Mouse (Mus musculus): ENCODE data around the gene Grin3b. TPM values are rescaled to one million over a fixed set of nuclear protein-coding genes. Genes with fewer than 3 reads are reported as not detected.

The Grin3b gene
- total RNA-seq (2021) = under 1 TPM; 0.13 to 0.27 TPM
- long read RNA-seq = 0 reads

DNA sequence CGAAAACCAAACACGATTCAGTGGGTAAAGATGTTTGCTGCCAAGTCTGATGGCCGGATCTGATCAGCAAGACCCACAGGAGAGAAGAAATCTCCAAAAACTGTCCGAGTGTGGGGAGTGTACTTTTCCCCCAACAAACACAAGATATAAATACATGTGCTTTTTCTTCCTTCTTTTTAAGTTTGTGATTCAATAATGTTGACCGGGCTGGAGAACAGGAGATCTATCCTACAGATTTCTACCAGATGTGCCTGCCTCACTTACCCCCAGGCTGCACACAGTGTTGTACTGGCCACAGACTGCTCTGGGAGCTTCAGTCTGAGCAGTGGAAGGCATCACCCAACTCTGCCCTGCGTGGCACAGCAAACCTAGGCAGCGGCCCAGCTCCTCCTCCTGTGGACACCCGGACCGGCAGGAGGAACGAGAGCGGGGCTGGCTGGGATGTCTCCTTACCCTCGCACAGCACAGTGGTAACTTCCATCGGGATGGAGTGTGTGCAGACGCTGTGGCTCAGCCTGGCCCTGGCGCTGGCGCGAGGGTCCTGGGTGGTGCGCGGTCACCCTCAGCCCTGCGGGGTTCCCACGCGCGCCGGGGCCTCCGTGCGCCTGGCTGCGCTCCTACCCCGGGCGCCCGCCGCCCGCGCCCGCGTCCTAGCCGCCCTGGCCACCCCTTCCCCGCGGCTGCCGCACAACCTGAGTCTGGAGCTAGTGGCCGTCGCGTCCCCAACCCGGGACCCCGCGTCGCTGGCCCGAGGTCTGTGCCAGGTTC is at the start of gene Grin3b:
Gene Grin3b, plus strand, starts transcription at position 301 of the 768 bp plus-strand sequence.
- DNase-seq (ENCODE audit: low spot score in 2 of 2) = no peak

DNA sequence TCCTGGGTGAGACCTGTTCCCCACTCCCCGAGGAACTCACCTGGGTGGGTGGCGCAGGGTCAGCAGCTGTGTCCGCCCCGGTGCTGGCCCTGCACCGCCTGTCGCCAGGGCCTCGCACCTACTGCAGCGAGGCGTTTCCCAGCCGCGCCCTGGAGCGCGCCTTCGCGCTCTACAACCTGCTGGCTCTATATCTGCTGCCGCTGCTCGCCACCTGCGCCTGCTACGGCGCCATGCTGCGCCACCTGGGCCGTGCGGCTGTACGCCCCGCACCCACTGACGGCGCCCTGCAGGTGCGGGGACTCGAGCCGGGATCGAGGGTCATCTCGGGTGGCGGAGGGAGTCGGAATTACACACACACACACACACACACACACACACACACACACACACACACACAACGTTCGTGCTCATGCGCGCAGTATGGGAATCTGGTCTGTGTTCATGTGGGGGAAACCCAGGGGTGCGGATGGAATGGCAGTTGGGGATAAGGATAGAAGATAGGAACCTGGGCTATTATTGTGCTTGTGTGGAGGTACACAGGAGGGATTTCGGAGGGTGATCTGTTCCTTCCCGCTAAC is 49.5 kb upstream of the Grin3b start, which contains the start of gene R3hdm4:
Gene R3hdm4, minus strand, starts transcription at position 251 of the 578 bp plus-strand sequence.
- no peak for DNase-seq (ENCODE audit: low spot score in 2 of 2)

DNA sequence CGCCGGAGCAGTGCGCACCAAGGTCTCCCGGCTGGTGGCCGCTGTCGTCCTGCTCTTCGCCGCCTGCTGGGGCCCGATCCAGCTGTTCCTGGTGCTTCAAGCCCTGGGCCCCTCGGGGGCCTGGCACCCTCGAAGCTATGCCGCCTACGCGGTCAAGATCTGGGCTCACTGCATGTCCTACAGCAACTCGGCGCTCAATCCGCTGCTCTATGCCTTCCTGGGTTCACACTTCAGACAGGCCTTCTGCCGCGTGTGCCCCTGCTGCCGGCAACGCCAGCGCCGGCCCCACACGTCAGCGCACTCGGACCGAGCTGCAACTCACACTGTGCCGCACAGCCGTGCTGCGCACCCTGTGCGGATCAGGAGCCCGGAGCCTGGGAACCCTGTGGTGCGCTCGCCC is 48.9 kb upstream of the Grin3b start:
- no peak for DNase-seq (ENCODE audit: low spot score in 2 of 2)

DNA sequence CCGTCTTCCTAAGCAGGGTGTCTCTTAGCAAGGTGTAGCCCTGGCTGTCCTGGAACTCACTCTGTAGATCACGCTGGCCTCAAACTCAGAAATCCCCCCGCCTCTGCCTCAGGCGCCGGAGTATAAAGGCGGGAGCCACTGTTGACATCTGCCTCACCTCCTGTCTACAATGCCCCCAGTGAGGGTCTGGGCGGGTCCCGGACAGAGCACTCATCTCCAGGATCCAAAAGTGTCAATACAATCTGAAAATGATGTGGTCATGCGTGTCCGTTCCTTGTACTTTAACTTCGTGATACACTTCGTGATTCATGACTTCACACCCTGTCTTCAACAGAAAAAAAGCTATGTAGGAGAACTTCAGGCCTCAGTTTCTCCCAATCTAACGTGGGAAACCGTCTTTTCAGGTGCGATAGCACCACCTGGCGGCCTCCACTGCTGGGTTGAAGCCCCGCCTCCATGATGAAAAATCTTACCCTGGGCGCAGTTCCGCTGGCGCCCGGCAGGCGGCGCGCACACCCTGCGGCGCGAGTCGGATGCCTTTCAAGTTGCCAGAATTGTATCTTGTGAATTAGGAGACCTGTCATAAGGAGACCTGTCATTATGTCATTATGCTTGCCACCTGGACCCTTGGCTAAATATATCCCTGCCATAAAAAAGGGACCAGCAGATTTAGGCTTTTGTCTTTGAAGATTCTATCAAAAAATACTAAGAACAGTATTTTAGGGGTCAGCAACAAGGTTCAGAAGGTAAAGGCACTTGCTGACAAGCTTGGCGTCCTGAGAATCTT is 45.3 kb upstream of the Grin3b start:
- DNase-seq (ENCODE audit: low spot score in 2 of 2) = peak; percentile 98

DNA sequence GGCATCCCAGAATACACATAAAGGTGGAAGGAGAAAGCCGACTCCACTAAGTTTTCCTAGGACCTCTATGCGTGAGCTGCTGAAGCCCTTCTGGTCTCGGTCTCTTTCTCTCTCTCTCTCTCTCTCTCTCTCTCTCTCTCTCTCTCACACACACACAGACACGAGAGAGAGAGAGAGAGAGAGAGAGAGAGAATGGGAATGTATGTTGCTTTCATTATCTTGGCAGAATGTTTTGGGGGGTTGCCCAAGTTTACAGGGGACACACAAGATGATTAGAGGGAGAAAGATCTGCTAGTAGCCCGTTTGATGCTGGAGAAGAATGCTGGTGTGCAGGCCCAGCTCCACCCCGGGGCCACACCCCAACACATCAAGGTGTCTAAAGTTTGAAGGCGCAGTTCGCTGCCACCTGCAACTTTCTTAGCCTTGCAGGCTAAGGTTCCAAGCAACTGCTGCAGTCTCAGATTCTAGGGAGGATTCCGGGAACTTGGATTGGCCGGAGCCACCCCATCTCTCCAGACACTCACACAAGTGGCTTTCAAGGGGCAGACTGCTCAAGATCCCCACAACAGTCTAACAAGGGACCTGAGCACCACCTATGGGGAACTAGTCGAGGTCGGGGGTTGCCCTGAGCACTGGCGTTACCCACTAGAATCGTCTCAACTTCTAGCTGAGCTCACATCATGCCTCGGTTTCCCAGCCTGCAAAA is 44.6 kb upstream of the Grin3b start:
- DNase-seq (ENCODE audit: low spot score in 2 of 2) = no peak

DNA sequence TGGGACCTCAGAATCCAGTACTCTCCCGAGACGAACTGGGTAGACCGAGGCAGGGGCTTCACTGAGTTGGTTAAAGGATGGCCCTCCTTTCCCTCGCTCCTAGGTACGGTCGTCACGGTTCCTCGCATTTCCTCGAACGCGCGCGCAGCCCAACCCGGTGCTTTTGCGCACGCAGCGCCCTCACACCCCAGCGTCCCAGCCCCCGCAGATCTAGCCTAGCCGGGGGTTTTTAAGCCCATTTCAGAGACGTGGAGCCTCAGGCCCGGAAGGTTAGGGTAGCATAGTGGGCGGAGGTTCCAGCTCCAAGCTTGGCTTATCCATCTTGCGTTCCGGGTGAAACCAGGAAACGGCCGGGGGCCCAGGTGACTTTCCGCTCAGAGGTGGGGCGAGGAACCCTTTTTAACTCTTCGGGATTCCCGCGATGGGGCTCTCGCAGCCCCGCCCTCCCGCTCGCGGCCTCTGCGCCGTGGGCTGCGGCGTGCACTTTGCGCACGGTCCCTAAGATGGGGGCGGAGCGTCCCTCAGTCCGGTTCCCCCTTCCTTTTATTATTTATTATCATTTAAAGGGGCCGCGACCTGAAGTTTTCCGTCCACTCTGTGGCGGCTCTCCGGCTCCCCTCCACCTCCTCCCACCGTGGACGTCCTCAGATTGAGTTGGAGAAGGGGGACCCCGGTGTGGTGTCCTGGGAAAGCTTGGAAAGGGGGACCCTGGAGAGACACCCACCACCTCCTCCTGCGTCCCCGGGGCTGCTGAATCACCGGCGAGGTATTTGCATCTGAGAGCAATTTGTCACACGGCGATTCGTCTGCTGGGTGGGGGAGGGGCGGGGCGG is 43.8 kb upstream of the Grin3b start, which contains the start of gene Arid3a:
Gene Arid3a, plus strand, starts transcription at position 553 of the 833 bp plus-strand sequence.
- peak; percentile 84 to 89 for DNase-seq (ENCODE audit: low spot score in 2 of 2)

DNA sequence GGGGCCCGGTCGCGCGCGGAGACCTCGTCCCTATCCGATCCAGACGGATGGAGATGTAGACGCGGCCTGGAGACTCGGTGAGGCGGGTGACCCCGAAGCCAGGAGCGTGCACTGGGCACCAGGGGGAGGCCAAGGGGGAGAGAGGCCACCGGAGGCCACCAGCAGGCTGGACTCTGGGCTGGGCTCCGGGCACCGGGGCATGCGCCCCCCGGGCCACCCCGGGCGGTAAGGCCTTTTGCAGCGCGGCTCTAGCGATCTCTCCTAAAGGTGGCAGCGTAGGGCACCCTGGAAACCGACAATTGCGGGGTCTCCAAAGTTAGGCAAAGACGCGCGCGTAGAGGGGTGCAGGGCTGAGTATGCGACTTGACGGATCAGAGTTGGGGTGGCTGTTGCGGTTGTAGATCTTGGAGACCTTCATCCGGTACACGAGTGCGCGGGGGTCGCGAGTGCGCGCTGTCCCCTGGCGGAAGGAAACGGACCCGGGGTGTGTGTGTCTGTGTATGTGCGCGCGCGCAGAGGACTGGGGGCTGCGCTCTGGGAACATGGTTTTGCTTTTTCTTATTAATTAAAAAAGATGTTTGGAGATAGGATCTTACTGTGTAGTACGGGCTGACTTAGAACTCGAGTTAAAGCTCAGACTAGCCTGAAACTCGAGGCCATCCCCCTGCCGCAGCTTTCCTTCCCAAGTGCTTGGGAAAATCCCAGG is 43.0 kb upstream of the Grin3b start:
- peak; percentile 55 to 66 for DNase-seq (ENCODE audit: low spot score in 2 of 2)

DNA sequence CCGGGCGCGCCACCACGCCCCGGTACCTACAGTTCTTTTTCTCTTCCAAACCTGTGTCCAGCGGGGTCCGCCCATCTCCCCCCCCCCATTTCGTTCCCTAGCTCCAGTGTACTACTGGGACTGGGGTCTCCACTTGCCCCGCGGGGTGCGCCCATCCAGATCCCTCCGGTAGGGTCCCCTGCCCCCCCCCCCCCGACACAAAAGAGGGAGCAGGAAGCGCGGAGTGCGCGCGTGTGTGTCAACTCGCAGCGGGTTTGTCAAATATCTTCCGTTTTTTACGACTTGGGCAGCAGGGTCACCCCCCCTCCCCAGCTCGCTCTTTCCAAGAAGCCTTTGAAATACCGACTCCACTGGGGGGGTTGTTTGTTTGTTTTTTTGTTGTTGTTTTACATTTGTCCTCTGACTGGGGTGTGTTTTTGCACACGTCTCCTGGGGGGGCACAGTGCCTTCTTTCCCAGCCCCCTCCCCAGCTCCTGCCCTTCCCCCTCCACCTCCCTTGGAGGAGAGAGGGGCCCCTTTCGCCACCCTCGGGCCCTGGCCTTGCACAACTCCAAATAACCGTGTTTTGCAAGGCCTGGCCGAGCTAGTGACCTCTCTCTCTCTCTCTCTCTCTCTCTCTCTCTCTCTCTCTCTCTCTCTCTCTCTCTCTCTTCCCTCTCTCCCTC is 42.4 kb upstream of the Grin3b start:
- DNase-seq (ENCODE audit: low spot score in 2 of 2) = no peak

DNA sequence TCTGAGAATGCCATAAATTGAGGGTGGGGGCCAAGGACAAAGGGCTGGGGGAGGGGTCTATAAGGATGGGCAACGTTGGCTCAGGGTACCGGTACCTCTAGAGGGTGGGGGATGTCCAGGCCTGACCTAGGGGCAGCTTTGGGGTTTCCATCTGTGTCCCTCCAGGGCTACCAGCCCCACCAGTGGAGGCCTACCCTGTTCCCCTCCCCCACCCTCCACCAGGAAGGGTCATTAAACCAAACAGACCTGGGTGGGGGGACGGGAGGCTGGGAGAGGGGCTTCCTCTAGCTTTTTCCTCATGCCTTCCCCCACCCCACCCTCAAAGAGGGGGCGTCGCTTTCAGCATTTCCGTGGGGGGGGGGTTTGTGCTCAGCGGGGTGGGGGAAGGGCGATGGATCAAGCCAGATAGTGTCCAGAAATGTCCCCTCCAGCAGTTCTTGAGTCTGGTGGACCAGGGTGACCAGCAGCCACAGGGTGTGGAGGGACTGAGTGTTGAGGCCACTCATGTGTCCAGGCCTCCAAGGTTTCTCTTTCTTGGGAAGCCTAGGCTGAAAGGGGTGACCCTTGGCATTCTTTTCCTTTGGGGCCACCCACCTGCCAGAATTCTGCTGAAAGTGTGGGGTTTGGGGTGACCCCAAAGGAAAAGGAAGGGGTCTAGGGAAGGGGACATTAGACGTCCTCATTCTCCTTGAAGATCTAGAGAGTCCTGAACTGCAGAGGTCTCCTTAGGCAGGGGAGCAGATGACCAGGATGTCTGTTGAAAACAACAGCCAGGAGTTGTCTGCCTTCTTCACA is 41.4 kb upstream of the Grin3b start:
- no peak for DNase-seq (ENCODE audit: low spot score in 2 of 2)

DNA sequence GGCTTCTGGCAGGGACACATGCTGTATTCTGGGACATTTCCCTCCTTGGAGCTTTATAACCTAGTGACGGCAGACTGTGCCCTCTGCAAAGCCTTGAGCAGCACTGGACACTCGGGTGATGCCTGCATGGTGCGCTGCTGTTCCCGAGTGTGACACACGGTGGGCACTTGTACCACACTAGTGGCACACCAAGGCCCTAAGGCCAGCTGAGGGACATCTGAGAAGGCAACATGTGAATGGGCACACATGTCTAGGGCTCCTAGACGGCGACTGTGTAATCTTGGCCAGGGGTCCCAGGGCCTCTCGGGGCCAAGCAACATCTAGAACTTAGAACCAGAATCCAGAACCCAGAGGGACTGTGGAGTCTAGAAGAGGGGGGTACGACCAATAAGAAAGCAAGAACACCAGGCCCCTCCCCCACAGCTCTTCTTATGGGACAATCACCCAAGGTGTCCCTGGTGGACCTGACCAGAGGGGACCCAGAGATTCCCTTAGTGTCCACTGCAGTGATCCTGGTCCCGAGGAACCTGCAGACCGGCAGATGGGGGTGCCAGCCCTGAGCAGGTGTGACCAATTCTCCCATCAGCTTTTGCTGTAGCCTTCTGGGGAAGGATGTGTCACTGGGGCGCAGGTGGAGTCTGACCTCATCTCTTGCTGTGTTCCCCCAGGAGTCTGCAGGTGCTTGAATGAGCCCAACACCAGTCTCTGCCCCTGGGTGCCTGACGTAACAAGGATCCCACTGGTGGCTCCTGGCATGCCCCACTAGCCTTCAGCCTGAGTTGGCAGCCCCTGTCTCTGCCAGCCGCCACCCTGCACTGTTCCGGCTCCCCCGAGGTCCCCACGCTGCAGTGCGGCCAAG is 40.3 kb upstream of the Grin3b start:
- no peak for DNase-seq (ENCODE audit: low spot score in 2 of 2)

DNA sequence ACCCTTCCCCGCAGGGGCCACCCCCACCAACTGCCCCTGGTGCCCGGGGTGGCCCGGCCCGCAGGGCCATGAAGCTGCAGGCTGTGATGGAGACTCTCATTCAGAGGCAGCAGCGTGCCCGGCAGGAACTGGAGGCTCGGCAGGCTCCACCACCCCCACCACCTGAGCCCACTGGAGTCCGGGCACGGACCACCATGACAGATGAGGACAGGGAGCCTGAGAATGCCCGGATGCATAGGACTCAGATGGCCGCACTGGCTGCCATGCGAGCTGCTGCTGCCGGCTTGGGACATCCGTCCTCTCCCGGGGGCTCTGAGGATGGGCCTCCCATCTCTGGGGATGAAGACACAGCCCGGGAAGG is 39.7 kb upstream of the Grin3b start:
- DNase-seq (ENCODE audit: low spot score in 2 of 2) = no peak

DNA sequence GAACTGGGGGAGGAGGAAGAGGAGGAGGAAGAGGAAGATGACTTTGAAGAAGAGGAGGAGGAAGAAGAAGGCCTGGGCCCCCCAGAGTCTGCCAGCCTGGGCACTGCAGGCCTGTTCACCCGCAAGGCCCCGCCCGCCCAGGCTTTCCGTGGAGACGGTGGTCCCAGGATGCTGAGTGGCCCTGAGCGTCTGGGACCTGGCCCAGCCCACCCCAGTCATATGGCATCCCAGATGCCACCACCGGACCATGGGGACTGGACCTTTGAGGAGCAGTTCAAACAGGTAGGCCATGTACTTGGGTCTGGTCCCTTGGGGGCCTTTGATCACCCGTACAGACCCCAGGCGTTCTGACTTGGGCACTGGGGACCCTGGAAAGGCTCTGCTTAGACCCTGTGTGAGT is 38.7 kb upstream of the Grin3b start:
- no peak for DNase-seq (ENCODE audit: low spot score in 2 of 2)

DNA sequence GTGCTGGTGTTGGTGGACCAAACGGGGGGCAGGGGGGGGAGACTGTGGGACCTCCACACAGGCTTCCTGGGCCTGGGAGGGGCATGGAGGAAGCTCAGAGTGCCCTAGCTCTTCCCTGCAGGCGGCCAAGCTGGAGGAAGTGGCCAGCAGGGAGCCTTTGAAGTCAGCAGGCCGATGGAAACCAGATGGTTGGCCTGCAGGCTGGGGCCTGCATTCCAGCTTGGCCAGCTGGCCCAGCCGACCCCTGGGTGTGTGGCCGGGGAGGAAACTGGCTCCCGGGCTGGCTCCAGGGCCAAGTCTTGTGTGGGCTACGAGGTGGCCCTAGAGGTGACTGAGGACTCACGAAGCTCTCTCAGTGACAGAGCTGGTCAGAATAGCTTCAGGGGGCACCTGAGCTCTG is 37.8 kb upstream of the Grin3b start:
- peak; percentile 56 to 57 for DNase-seq (ENCODE audit: low spot score in 2 of 2)

DNA sequence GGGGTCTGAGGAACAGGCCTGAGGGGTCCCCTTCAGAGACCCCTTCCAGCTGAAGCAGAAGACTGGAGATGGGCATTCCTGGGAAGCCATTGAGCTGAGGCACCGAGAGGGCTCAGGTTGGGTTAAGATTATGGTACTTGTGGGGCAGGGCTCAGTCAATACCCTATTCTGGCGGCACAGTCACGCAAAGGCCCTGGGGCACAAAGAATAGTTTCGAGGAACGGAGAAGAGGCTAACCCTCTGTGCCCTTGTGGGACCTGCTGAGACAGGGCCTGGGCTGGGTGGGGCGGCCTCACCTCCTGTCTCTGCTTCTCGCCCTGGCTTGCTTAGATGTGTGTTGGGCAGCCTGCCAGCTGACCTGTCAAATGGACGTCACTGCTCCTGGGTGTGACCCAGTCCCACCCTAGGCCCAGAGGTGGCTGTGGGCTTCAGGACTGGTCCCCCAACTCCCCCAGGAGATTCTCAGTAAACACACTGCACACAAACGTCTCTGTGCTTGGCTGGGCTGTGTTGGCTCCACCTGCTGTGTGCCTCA is 37.3 kb upstream of the Grin3b start:
- no peak for DNase-seq (ENCODE audit: low spot score in 2 of 2)

DNA sequence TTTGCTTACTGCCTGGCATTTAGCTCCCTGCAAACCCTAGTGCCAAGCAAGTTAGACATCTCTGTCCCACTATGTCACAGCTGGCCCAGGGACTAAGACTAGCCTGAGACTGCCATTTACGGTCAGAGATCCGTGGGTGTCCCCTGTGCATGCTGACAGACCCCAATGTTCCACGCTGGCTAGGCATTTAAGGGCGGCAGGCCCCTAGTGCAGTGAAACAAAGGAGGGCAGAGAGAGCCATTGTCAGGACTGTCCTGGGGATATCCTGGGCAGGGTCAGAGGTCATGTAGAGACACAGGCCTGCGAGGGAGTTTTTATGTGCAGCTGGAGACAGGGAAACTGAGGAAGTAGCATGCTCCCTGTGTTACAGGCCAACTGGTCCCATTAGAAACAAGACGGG is 36.7 kb upstream of the Grin3b start:
- no peak for DNase-seq (ENCODE audit: low spot score in 2 of 2)

DNA sequence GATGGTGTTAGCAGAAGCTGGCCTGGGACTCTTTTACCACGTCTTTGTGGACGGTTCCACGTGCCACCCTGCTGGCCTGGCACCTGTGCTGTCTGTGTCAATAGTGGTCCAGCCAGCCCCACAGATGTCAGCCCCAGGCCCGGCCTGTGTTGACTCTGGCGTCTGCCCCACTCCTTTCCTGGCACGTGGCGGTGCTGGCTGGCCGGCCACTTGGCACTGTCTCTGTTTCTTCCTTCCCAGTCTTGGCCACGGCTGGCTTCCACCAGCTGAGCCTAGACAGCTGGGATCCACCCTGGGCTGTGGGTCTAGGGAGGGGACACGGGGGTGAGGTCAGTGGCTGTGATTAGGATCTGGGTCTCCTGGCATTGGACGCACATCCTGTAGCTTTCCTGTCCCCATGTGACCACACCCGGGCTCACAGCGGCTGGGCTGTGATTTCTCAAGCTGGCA is 36.2 kb upstream of the Grin3b start:
- peak; percentile 84 to 87 for DNase-seq (ENCODE audit: low spot score in 2 of 2)

Data from layer of hippocampus, postnatal 10 days (tissue).